Mouse (Mus musculus) spleen, postnatal 14 days (tissue): ENCODE data around the gene Rps24.

Source experiments
- DNase-seq, 2 experiments: peaks; one replicate each; pipeline ENCODE4 v3.0.0; 2021 to 2022; ENCODE audit warnings: low spot score in 2 of 2

Gene Rps24

DNA sequence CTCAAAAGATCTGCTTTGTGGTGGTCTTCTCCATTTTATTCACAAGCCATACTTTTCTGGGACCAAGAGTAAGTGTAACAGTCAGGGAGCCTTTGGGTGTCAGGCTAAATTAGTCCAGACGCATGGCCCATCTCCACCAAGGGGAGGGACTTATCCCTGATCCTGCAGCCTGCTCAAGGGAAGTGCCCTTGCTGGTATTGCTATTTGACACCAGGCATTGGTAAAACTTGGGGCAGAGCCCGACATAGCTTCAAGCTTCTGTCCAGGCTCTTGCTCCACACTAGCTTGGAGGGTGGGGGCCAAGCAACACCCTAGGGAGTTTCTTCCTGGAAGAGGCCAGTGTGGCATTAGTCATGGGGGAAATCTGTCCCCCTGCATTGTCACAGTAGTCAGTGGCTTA, 23.8 kb downstream of the Rps24 start:
- no peak for DNase-seq

DNA sequence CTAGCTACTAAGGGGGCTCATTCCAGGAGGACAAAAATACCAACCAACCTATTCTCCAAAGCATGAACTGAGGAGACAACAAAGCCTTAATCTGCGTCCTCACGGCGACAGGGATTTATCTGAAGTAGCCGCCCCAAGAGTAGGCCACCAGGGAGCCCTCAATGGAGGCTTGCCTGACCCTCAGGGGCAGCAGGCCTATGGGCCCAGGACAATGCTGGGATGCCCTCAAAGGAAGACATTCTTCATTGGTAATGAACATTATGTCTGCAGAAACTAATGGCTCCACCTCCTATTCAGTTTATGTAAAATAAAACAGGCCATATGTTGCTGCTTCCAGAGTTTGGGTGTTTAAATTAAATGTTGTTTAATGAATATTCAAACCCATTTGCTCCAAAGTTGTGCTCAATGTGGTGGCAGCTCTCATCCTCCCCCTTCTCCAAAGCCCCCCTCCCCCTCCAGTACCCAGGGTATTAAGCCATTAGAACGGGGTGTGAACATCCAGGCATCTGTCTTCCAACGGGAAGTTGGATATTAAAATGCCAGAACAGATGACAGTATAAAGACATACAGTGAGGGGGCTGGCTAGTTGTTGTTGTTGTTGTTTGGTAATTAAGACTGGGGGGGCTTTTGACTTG, 25.7 kb downstream of the Rps24 start:
- no peak for DNase-seq

DNA sequence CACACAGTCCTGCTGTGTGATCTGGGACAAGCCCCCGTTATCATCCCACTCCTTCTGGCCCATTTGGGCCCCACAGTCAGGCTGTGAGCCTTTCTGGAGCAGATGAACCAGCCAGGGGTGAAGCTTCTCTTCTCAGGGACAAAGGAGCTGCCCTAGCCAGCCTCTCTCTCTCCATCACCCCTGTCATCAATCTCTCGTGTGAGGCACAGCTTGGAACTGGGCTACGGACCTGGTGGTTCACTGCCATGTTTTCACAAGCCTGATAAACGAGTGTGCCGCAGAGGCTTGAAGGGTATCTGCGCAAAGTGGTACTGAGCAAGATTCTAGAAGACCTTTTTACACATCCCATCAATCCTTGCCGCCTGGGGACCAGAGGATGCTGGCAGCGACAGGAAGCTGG, 34.7 kb downstream of the Rps24 start:
- DNase-seq, result no peak

DNA sequence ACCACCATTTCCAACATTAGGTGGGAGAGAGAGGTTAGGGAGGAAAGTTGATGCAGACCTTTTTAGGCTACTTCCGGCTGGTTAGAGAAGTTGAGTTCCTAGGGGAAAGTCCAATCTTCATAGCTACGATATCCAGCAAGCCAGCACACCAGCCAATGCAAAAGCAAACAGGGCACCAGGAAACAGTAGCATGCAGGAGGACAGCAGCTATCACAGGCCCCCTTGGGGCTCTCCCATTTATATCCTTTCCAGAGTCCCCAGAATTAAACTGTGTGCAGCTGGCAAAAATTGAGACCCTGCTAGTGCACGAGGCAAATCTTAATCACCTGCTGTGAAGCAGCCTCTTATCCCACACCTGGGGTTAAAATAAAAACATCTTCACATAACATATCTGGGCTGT, 38.2 kb downstream of the Rps24 start:
- DNase-seq, result no peak

DNA sequence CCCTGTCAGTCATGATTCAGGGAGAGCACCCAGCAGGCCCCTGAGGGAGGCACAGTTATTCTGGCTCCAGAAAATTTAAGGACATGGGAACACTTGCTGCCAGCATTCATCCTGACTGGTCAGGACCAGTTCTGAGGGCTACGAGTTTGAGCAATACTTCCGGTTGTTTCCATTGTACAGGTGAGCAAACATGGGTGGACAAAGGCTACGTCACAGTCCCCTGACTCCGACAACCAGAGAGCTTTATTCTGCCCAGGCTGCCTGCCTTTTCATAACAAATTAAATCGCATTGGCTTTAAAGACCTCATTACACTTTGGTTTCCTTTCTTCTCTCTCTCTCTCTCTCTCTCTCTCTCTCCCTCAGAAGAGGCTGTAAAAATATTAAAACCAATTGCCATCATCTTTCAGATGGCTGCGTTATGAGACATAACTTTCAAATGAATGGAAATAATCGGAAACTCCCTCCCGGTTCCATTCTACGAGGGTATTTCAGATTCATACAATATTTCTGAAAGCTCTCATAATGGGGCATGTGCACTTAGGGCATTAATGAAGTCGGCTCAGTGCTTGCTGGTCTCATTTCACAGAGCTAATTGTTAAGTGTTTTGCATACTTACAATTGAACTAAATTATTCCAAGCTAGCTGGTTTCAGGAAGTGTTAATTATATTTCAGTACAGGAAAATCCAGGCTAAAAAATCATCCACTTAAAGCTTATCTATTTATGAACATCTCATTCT, 38.9 kb downstream of the Rps24 start:
- DNase-seq, result no peak

DNA sequence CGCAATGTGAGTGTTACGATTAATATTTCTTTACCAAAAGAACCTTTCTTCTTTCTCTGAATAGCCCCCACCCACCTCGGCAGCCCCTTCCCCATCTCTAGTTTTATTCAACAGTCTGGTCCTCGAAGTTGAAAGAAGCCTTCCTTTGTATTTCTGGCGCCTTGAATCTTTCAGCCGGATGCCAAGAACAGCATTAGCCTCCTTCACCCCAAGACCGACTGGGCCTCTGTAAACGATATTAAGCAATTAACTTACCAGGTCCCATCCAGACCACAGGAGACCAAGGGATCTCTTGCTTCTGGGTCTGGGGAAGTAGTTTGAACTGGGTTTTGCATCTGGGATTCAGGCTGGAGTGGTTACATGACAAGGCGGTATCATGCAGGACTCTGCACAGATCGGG, 39.5 kb downstream of the Rps24 start:
- DNase-seq, result no peak

DNA sequence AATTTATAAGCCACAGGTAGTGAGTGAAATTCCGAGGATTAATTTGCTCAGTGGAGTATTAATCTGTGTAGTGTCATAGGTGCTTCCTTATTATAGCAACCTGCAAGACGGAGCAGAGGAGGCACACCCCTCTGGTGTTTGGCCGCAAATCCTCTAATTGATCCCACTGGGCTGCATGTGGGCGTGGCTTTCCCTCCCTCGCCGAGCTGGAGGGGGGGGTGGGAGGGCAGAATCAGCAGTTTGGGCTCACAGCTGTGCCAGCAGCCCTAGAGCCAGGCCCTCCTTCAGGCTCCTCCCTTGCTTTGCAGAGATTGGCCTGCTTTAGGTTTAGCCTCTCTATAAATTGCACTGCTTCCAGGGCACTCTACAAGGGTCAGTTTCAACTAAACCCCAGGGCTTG, 43.3 kb downstream of the Rps24 start:
- DNase-seq, result no peak

DNA sequence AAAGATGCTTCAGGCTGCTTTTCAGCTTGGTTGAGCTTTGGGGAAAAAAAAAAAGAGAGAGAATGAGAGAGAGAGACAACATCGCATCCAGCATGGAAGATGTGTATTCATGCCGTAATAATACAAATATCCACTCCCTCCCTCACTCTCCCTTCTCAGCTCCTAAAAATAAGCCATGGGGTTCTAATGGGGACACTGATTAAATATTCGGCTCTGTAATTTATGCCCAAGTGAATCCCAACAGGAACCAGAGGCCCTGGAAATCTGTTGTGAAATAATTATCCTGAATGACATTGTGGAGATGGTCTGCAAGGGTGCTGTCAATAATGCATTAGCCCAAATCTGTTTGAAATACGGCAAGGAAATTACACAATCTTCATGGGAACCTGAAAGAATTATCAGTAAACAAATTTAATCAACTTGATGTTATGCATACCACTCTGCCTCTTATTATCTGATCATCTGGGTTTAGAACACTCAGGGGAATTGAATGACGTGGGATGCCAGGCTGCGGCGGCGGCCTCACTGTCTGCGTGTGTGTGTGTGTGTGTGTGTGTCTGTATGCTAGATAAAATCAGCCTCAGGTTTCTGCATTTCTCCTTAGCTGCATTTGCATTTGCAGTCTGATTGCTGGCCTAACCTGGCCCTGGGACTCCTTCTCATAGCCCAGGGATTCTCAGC, 48.1 kb downstream of the Rps24 start:
- DNase-seq, result no peak

DNA sequence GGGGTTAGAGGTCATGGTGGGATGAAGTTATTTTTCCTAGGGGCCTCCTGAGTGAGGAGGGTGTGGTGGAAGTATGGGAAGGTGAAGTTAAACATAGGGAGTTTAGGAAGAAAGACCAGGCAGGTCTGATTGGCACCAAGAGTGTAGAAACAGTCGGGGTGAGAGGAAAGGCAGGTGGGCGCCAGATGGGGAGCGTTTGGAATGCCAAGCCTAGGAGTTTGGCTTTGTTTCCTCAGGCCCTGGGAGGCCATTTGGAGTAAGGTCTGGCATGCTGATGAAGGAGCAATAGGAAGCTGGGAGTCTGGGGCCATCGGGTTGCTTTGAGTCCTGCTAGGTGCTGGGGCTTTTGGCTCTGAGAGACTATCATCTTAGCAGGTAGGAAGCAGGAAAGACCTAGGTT, 56.0 kb downstream of the Rps24 start:
- no peak for DNase-seq

DNA sequence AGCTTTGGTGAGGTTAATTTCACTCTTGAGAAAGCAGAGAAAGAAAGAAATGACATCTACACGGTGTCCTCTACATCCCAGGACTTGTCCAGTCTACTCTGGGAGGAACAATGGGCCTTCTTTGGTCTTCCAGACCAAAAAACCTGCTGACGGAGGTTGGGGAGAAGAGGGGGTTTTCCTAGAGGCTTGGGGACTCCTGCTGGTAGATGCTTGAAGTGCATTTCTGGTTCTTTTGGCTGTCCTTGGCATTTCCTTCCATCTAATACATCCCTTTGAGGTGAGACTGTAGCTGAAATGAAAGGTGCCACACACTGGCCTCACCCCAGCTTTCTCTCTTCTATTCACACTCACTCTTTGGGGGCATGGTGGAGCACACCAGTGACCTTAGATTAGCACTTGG, 57.1 kb downstream of the Rps24 start:
- no peak for DNase-seq
